Mouse (Mus musculus) common myeloid progenitor, adult 5-6 weeks (primary cell): ENCODE results near the gene Rab30. TPM values are rescaled to one million over a fixed set of nuclear protein-coding genes. Genes with fewer than 3 reads are reported as not detected.
"Not testable (repeated sequence)": the region's sequence is repeated elsewhere in the genome, so short reads cannot be mapped to it uniquely, and the experiment has no call there.

ENCODE experiments used
- ATAC-seq: replicated peaks from 2 replicates; pipeline ENCODE4 v1.8.0; 2016; ENCODE audit warnings: low read depth, mild to moderate bottlenecking, moderate TSS enrichment, inconsistent platforms; ENCODE audit not compliant: poor library complexity, severe bottlenecking
- total RNA-seq: library from RNA; stranded (forward); fragments of 200-1000, 187-1606 nt; gene quantifications from 2 replicates; pipeline ENCODE4 v1.2.3, GENCODE M21; 2017

The Rab30 gene
- total RNA-seq, 1 experiment from 2014 or later, result 1.8 TPM

GRCm38 (mm10) chr7:92742774-92743173 is 1.4 kb downstream of the Rab30 start:
- ATAC-seq, result no peak

- ATAC-seq, result no peak
These were observed 1.9 kb downstream of the Rab30 start for GRCm38 (mm10) chr7:92743325-92743724.

- ATAC-seq, result no peak
These were observed 9.0 kb downstream of the Rab30 start for GRCm38 (mm10) chr7:92750395-92750794.

GRCm38 (mm10) chr7:92758067-92758466 is 16.7 kb downstream of the Rab30 start:
- no peak for ATAC-seq

GRCm38 (mm10) chr7:92760651-92761050 is 19.2 kb downstream of the Rab30 start:
- ATAC-seq, result no peak

- no peak for ATAC-seq
These were observed 19.8 kb downstream of the Rab30 start for GRCm38 (mm10) chr7:92761161-92761560.

- no peak for ATAC-seq
These were observed 24.0 kb downstream of the Rab30 start for GRCm38 (mm10) chr7:92765426-92765825.

- no peak for ATAC-seq
These were observed 25.0 kb downstream of the Rab30 start for GRCm38 (mm10) chr7:92766096-92767090.

GRCm38 (mm10) chr7:92768116-92768515 is 26.7 kb downstream of the Rab30 start:
- not testable (repeated sequence) for ATAC-seq

- ATAC-seq, result no peak
These were observed 27.5 kb downstream of the Rab30 start for GRCm38 (mm10) chr7:92768859-92769258.

- no peak for ATAC-seq
These were observed 31.6 kb downstream of the Rab30 start for GRCm38 (mm10) chr7:92773006-92773405.

- ATAC-seq, result no peak
These were observed 32.2 kb downstream of the Rab30 start for GRCm38 (mm10) chr7:92773596-92773995.

GRCm38 (mm10) chr7:92774741-92775140 is 33.3 kb downstream of the Rab30 start:
- ATAC-seq, result no peak

GRCm38 (mm10) chr7:92775703-92776102 is 34.3 kb downstream of the Rab30 start:
- ATAC-seq, result no peak

GRCm38 (mm10) chr7:92776647-92777046 is 35.2 kb downstream of the Rab30 start:
- ATAC-seq, result no peak

- 0 out of 2 replicates have a peak, but pooled peaks have one; percentile 11 for ATAC-seq
These were observed 35.9 kb downstream of the Rab30 start for GRCm38 (mm10) chr7:92777108-92777973.

GRCm38 (mm10) chr7:92779058-92779457 is 37.7 kb downstream of the Rab30 start:
- ATAC-seq, result no peak

- ATAC-seq, result no peak
These were observed 40.0 kb downstream of the Rab30 start for GRCm38 (mm10) chr7:92781361-92781760.

GRCm38 (mm10) chr7:92781948-92782347 is 40.5 kb downstream of the Rab30 start:
- ATAC-seq, result no peak

GRCm38 (mm10) chr7:92782511-92782910 is 41.1 kb downstream of the Rab30 start:
- ATAC-seq, result no peak
